Mouse (Mus musculus) thymus, adult 2 months (tissue): Measurements from ENCODE around the gene Gmfg. TPM values are rescaled to one million over a fixed set of nuclear protein-coding genes. Genes with fewer than 3 reads are reported as not detected.

Source experiments
- DNase-seq: peaks from one replicate; pipeline ENCODE4 v3.0.0; 2021
- H3K27ac ChIP-seq: fragments of 200-500 bp; 2 replicates; pipeline ENCODE4 v1.5.1; 2012; ENCODE audit warnings: low read length, control low read depth; ENCODE audit not compliant: control insufficient read depth, insufficient read depth
- H3K27me3 ChIP-seq: fragments of 200-500 bp; 2 replicates; pipeline ENCODE4 v1.6.1; 2012; ENCODE audit warnings: mild to moderate bottlenecking, low read length, moderate library complexity, mixed read lengths; ENCODE audit not compliant: control insufficient read depth, insufficient read depth
- H3K36me3 ChIP-seq: fragments of 200-500 bp; 2 replicates; pipeline ENCODE4 v1.6.1; 2012; ENCODE audit warnings: mild to moderate bottlenecking, low read length, moderate library complexity; ENCODE audit not compliant: control insufficient read depth, insufficient read depth
- H3K4me1 ChIP-seq: fragments of 200-500 bp; replicated peaks from 2 replicates; pipeline ENCODE4 v1.6.1; 2012; ENCODE audit warnings: low read length; ENCODE audit not compliant: control insufficient read depth, insufficient read depth
- H3K4me3 ChIP-seq: fragments of 200-500 bp; 2 replicates; pipeline ENCODE4 v1.5.1; 2012; ENCODE audit warnings: mild to moderate bottlenecking, low read length, control low read depth, moderate library complexity; ENCODE audit not compliant: control insufficient read depth, insufficient read depth
- CTCF ChIP-seq: fragments of 200-500 bp; IDR thresholded peaks from 2 replicates; pipeline ENCODE4 v1.5.1; 2012; ENCODE audit warnings: mild to moderate bottlenecking, control low read depth, low read length, moderate library complexity, borderline replicate concordance; ENCODE audit not compliant: control insufficient read depth, poor library complexity, insufficient read depth; ENCODE audit errors: extremely low read depth
- POLR2A ChIP-seq: fragments of 200-500 bp; IDR thresholded peaks from 2 replicates; pipeline ENCODE4 v1.6.1; 2012; ENCODE audit warnings: mild to moderate bottlenecking, low read length, control low read depth, moderate library complexity; ENCODE audit not compliant: control insufficient read depth, poor library complexity, insufficient read depth; ENCODE audit errors: extremely low read depth
- WGBS: fragments of 180-500 bp; shearing (Covaris S2); methylation state at CpG from one replicate; pipeline ENCODE4 v1.1.7; 2018; 5-methylcytosine and 5-hydroxymethylcytosine counted together
- polyA plus RNA-seq: library from polyadenylated mRNA; depleted of rRNA; stranded (reverse); fragments of >200 nt; gene quantifications from 2 replicates; pipeline ENCODE4 v1.2.3, GENCODE M21; 2012

Gmfg gene
- polyA plus RNA-seq, 1 experiment, result 194 TPM

DNA sequence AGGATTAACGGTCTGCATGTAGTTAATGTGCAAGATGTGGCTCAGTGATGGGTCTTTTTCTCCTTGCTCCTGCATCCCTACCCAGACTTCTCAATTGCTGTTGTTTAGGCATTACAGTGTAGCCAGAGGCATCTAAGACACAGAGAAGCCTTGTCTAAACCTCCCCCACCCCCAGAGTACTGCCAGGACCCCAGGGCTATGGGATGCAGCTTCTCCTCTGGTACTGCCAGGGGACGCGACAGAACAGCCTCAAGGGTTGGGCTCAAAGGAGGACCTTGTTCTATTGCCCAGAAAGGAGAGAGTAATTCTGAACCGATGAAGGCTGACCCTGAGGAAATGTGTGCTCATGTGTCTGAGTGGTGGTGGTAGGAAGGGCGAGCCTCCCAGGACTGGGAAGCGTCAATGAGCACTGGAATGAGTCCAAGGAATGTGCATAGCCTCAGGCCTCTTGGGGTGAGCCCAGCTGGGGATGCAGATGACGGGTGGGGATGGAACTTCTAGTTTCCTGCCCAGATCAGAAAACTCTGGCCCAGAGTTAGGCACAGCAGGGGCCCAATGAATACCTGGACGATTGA lies 19.1 kb upstream of the Gmfg start:
- no peak overlapping the region for H3K27ac ChIP-seq

DNA sequence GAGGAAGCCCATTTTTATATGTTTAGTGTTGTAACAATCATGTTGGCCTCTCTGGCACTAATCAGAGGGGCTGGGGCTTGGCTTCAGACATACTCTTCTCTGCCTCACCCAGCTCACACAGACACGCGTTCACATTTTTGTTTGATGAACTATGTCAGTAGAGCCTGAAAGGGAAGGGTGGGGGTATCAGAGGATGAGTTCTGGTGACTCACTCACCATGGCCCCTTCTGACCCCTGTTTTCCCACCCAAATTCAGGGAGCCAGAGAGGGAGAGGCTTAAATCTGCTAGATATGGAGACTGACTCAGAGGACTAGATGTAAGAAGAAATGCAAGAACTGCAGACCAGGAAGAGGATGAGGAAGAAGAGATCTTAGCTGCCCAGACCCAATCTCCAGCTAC lies 17.8 kb upstream of the Gmfg start:
- H3K27ac ChIP-seq, result no peak overlapping the region
- no peak for TF ChIP-seq POLR2A
- no peak for TF ChIP-seq CTCF

More for the DNA sequence above, 19.1 kb upstream of the Gmfg start:
- WGBS, result 93% methylated on average over 8 of the region's 8 CpGs
- H3K4me3 ChIP-seq, result no peak overlapping the region
- DNase-seq, result no peak
- no peaks in the 10 kb centered on the region for H3K27me3 ChIP-seq
- no peaks in the 10 kb centered on the region for H3K4me1 ChIP-seq
- peaks cover 31% of the 10 kb centered on the region for H3K36me3 ChIP-seq
- TF ChIP-seq POLR2A, result no peak
- no peak for TF ChIP-seq CTCF

DNA sequence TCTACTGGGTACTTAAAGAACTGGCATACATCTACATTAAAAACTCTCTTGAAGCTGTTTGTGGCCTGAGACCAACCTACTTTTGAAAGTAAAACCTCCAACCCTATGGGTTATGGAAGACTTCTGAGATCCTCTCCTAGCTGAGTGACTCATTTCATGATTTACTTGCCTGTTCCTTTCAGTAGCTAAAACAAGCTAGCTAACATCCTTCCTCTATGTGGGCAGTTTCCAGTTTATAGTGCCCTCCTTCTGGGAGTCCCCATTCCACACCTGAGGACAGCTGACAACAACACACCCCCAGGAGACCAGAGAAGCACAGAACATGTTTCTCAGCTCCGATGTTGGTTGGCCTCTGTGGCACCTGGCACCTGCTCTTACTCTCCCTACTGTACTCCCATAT lies 14.2 kb upstream of the Gmfg start:
- H3K36me3 ChIP-seq, result peaks cover 26% of the 10 kb centered on the region
- H3K4me3 ChIP-seq, result no peak overlapping the region
- no peak overlapping the region for H3K27ac ChIP-seq
- no peaks in the 10 kb centered on the region for H3K4me1 ChIP-seq
- no peak for DNase-seq
- H3K27me3 ChIP-seq, result no peaks in the 10 kb centered on the region
- TF ChIP-seq POLR2A, result no peak
- no peak for TF ChIP-seq CTCF
- 90% methylated on average over 1 of the region's 1 CpGs for WGBS

More for the DNA sequence above, 17.8 kb upstream of the Gmfg start:
- no peak for DNase-seq
- H3K36me3 ChIP-seq, result peaks cover 26% of the 10 kb centered on the region
- WGBS, result 97% methylated on average over 2 of the region's 2 CpGs
- no peaks in the 10 kb centered on the region for H3K27me3 ChIP-seq
- H3K4me3 ChIP-seq, result no peak overlapping the region
- no peaks in the 10 kb centered on the region for H3K4me1 ChIP-seq

DNA sequence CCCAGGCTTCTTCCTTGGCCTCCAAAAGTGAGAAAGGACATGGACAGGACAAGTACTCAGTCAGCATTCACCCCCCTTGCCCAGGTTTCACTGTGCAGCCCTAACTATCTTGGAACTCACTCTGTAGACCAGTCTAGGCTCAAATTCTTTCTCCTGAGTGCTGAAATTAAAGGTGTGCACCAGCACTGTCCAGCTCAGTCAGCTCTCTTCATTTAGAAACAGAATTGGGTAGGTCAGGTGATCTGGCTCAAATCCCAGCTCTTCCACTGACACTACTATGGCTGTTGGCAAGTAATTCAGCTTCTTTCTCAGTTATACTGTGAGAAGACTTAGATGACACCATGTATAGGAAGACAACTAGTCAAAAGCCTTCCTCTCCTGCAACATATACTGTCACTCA lies 9.5 kb upstream of the Gmfg start:
- Histone ChIP-seq H3K4me1 (no peaks in the 10 kb centered on the region), H3K36me3 (peaks cover 9% of the 10 kb centered on the region), H3K27me3 (no peaks in the 10 kb centered on the region), H3K4me3 (no peak overlapping the region), H3K27ac (no peak overlapping the region)
- no peak for DNase-seq
- TF ChIP-seq CTCF, result no peak

DNA sequence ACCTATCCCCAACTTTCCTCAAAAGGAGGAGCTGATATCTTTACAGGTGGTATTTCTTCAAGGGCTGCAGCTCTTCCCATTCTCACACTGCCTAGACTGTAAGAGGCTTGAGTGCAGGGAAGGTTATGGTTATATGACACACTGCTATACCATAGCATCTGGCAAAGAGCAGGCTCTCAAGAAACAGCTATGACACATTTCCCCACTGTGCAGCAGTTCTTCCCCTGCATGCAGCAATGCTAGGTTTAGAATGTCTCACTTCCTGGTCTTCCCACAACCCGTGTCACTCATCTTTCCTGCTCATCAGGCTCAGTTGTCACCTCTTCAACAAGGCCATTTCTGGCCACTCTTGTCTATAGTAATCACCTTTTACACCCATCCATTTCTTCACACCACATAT lies 6.7 kb upstream of the Gmfg start:
- no peak for DNase-seq
- 24% methylated on average over 1 of the region's 1 CpGs for WGBS
- Histone ChIP-seq H3K27me3 (no peaks in the 10 kb centered on the region), H3K4me3 (no peak overlapping the region), H3K4me1 (peaks cover 1% of the 10 kb centered on the region), H3K27ac (no peak overlapping the region), H3K36me3 (no peaks in the 10 kb centered on the region)
- no peak for TF ChIP-seq CTCF
- no peak for TF ChIP-seq POLR2A

DNA sequence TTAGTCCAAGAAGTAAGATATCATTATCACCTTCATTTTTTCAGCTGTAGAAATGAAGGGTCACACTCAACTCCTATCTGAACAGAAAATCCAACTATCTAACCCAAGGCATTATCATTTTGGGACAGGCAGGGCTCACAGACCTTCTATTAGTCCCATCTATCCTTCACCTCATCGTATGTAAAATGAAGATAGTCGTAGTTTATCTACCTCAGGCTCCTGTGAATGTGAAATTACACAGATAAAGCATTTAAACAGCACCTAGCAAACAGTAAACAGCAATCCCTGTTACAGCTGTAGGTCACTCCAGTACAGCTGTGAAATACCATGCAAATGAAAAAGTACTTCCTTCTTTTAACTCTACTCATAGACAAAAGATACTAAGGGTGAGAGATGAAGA lies 5.0 kb upstream of the Gmfg start:
- Histone ChIP-seq H3K36me3 (no peaks in the 10 kb centered on the region), H3K27me3 (no peaks in the 10 kb centered on the region), H3K27ac (no peak overlapping the region), H3K4me1 (peaks cover 6% of the 10 kb centered on the region), H3K4me3 (no peak overlapping the region)
- TF ChIP-seq CTCF (no peak), POLR2A (no peak)
- no peak for DNase-seq
- 94% methylated on average over 2 of the region's 2 CpGs for WGBS

DNA sequence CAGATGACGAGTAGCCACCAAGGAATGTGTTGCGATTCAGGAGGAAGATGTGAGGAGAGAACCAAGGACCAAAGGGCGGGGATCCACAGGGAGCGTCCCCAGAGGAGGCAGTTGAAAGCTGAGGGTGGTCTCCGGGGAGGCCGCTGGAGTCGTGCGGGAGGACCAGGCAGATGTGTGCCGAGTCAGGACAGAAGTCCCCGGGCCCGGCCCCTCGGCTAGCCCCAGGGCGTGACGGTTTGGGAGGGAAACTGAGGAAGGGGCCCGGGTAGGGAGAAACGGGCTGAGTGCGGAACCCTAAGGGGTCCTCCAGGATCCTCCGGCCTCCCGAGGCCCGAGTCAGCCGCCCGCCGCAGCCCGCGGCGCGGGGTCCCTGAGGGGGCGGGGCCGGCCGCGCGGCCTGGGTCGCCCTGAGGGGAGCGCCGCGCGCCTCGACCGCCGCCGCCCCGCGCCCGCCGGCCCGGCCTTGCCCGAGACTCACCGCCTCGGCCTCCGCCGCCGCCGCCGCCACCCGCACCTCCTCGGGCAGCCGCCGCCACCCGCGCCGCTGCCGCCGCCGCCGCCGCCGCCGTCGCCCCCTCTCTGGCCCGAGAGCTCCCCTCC lies 1.5 kb upstream of the Gmfg start:
- 23% methylated on average over 68 of the region's 70 CpGs for WGBS
- TF ChIP-seq POLR2A, result no peak
- TF ChIP-seq CTCF, result no peak
- DNase-seq, result peak; percentile 49
- no peak overlapping the region for H3K27ac ChIP-seq
- H3K4me1 ChIP-seq, result peaks cover 15% of the 10 kb centered on the region
- H3K36me3 ChIP-seq, result no peaks in the 10 kb centered on the region
- H3K4me3 ChIP-seq, result peak overlapping the region; percentile 61
- H3K27me3 ChIP-seq, result no peaks in the 10 kb centered on the region
